Mouse (Mus musculus) C2C12 (cell line): ENCODE data around the gene Gp9.

ENCODE experiments used
- CEBPB ChIP-seq: IDR thresholded peaks from one replicate; pipeline ENCODE4 v1.6.1; 2011; ENCODE audit warnings: low read depth, mild to moderate bottlenecking, control low read depth, moderate library complexity
- CTCF ChIP-seq: IDR thresholded peaks from one replicate; pipeline ENCODE4 v1.5.1; 2011; ENCODE audit not compliant: control insufficient read depth, insufficient read depth, insufficient read length
- MAX ChIP-seq: IDR thresholded peaks from one replicate; pipeline ENCODE4 v1.6.1; 2011; ENCODE audit warnings: mild to moderate bottlenecking, control low read depth
- MYOG ChIP-seq: IDR thresholded peaks from one replicate; pipeline ENCODE4 v1.6.1; 2011; ENCODE audit not compliant: control insufficient read depth, insufficient read length; ENCODE audit errors: extremely low read depth
- USF1 ChIP-seq: IDR thresholded peaks from one replicate; pipeline ENCODE4 v1.6.1; 2011; ENCODE audit warnings: low read depth, mild to moderate bottlenecking, control low read depth, moderate library complexity

DNA sequence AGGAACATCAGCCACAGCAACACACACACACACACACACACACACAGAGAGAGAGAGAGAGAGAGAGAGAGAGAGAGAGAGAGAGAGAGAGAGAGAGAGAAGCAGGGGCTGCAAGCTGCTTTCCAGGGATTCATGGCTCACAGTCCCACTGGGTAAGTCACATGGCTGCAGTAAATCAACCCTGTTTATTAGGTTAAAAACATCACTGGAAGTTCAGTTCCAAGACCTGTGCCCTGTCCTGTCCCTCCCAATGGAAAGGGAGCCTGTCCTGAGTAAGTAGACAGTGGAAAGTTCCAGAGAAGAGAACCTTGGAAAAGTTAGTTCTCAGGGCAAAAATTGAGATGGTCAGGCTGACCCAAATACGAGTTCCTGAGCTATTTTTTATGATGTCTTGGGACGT lies 19.4 kb downstream of the Gp9 start:
- TF ChIP-seq CEBPB: no peak
- no peak for TF ChIP-seq CTCF
- no peak for TF ChIP-seq MAX
- no peak for TF ChIP-seq USF1
- no peak for TF ChIP-seq MYOG
